Mouse (Mus musculus) liver, embryonic 11.5 days (tissue): Measurements from ENCODE around the gene Ciita. TPM values are rescaled to one million over a fixed set of nuclear protein-coding genes. Genes with fewer than 3 reads are reported as not detected.

Experiments
- ATAC-seq: fragments of 200-750 bp; cut with Nextera tagmentation; replicated peaks from 2 replicates; pipeline ENCODE4 v1.8.0; 2017; ENCODE audit warnings: moderate number of reproducible peaks, mild to moderate bottlenecking, moderate TSS enrichment, moderate library complexity; ENCODE audit not compliant: low FRiP score
- DNase-seq: peaks from one replicate; pipeline ENCODE4 v3.0.0-alpha.2; 2017; ENCODE audit warnings: low spot score
- H3K27ac ChIP-seq: fragments of 300-500 bp; sonication (generic); 2 replicates; pipeline ENCODE4 v1.5.1; 2014; ENCODE audit warnings: mild to moderate bottlenecking, low read depth, low read length, control low read depth
- H3K27me3 ChIP-seq: fragments of 300-500 bp; sonication (generic); replicated peaks from 2 replicates; pipeline ENCODE4 v1.6.1; 2014; ENCODE audit warnings: low read length, mixed read lengths; ENCODE audit not compliant: control insufficient read depth, insufficient read depth
- H3K36me3 ChIP-seq: fragments of 300-500 bp; sonication (generic); 2 replicates; pipeline ENCODE4 v1.6.1; 2014; ENCODE audit warnings: mild to moderate bottlenecking, low read length, moderate library complexity, mixed read lengths; ENCODE audit not compliant: control insufficient read depth, insufficient read depth
- H3K4me1 ChIP-seq: fragments of 300-500 bp; sonication (generic); replicated peaks from 2 replicates; pipeline ENCODE4 v1.6.1; 2014; ENCODE audit warnings: low read length, mixed read lengths; ENCODE audit not compliant: control insufficient read depth, insufficient read depth
- H3K4me2 ChIP-seq: fragments of 300-500 bp; sonication (generic); 2 replicates; pipeline ENCODE4 v1.6.1; 2014; ENCODE audit warnings: mild to moderate bottlenecking, control low read depth, moderate library complexity
- H3K4me3 ChIP-seq: fragments of 300-500 bp; sonication (generic); 2 replicates; pipeline ENCODE4 v1.5.1; 2014; ENCODE audit warnings: low read depth, low read length, control low read depth
- H3K9ac ChIP-seq: fragments of 300-500 bp; sonication (generic); 2 replicates; pipeline ENCODE4 v1.6.1; 2014; ENCODE audit warnings: low read depth, low read length, control low read depth
- H3K9me3 ChIP-seq: fragments of 300-500 bp; sonication (generic); 2 replicates; pipeline ENCODE4 v1.6.1; 2016; ENCODE audit warnings: low read length, inconsistent platforms, mixed read lengths; ENCODE audit not compliant: control insufficient read depth
- WGBS: fragments of 180-500 bp; shearing (Covaris S2); extraction: QIAGEN DNeasy Blood & Tissue Kit; methylation state at CpG from one replicate; pipeline ENCODE4 v1.1.7; 2014; 5-methylcytosine and 5-hydroxymethylcytosine counted together
- polyA plus RNA-seq: library from polyadenylated mRNA; unstranded; fragments of >200 nt; fragmentation: Nextera tagmentation; extraction: Ambion mirVana; gene quantifications from 2 replicates; pipeline ENCODE4 v1.2.1, GENCODE M21; 2014

Gene Ciita
- polyA plus RNA-seq, 1 experiment from 2014 or later, result 0.14 TPM

DNA sequence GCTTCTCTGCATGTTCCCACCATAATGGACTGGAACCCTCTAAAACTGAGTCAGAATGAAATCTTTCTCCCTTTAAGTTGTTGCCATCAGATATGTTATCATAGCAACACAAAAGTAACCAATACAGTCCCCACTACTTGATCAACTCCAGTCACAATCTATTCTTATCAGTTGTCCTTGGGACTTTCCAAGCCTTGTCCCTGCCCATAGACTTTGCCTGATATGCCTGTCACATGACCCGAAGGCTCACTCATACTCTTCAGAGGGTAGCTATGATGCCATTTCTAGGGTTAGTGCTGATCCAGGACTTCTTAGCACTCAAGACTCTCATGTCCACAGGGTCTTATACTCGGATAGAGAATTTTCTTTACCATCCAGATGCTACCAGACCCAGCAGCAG is 19.7 kb upstream of the Ciita start:
- ATAC-seq (no peak), DNase-seq (no peak)
- H3K4me3 ChIP-seq, result no peak overlapping the region
- no peaks in the 10 kb centered on the region for H3K4me1 ChIP-seq
- no peaks in the 10 kb centered on the region for H3K27me3 ChIP-seq
- H3K36me3 ChIP-seq, result no peaks in the 10 kb centered on the region
- no peak overlapping the region for H3K27ac ChIP-seq
- WGBS, result 64% methylated on average over 2 of the region's 2 CpGs
- no peak overlapping the region for H3K9ac ChIP-seq
- H3K4me2 ChIP-seq, result no peak overlapping the region
- no peaks in the 10 kb centered on the region for H3K9me3 ChIP-seq

DNA sequence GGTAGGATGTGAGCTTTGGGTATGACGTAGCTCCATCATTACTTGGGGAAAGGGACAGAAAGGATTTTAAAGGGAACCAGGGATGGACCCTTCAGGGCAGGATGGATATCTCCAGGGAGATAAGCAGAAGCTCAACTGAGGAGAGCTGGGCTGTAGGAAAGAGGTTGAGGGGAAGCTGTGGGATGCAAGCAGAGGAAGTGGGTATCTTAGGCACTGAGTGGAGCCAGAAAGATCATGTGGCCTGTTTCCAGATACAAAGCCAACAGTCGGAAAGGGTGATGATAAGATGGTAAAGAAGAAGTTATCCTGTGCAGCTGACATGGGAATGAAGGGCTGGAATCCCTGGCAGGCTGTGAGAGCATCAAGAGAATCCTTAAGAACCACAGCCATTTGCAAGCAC is 18.7 kb upstream of the Ciita start:
- DNase-seq (no peak), ATAC-seq (no peak)
- Histone ChIP-seq H3K4me3 (no peak overlapping the region), H3K27me3 (no peaks in the 10 kb centered on the region), H3K27ac (no peak overlapping the region), H3K36me3 (no peaks in the 10 kb centered on the region), H3K4me2 (no peak overlapping the region), H3K9me3 (no peaks in the 10 kb centered on the region), H3K9ac (no peak overlapping the region), H3K4me1 (no peaks in the 10 kb centered on the region)
- 39% methylated on average over 2 of the region's 2 CpGs for WGBS

DNA sequence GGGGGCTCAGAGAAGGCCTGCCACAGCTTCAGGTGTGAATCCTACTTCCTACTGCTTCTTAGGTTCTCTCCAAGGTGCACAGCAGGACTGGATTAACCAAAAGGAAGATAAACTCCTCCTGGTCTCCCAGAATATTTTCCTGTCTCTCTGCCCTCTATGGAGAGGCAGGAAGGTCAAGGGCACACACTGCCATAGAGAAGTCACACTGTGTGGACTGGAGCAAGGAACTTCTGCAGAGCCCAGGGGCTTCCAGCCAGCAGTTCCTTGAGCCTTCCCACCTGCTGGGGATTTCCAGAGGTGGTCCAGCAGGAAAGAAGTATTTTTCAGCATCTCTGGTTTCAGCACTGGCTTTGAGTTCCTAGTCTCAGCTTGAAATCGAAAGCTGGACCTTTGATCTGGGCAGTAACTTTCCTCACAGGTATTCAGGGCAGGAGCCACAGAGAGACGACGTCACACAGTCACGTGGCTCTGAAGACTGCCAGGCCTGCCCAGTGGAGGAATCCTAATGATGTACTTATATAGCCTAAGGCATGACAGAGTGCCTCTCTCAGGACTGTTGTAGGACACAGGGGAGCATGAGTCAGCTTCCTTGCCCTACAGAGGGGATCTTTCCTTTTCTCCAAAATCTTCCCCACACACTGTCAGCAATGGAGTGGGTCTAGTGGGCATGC is 14.7 kb upstream of the Ciita start:
- WGBS, result 23% methylated on average over 4 of the region's 4 CpGs
- DNase-seq (no peak), ATAC-seq (no peak)
- no peaks in the 10 kb centered on the region for H3K36me3 ChIP-seq
- no peak overlapping the region for H3K27ac ChIP-seq
- H3K4me2 ChIP-seq, result no peak overlapping the region
- no peak overlapping the region for H3K4me3 ChIP-seq
- H3K4me1 ChIP-seq, result no peaks in the 10 kb centered on the region
- H3K9ac ChIP-seq, result no peak overlapping the region
- no peaks in the 10 kb centered on the region for H3K27me3 ChIP-seq
- no peaks in the 10 kb centered on the region for H3K9me3 ChIP-seq

DNA sequence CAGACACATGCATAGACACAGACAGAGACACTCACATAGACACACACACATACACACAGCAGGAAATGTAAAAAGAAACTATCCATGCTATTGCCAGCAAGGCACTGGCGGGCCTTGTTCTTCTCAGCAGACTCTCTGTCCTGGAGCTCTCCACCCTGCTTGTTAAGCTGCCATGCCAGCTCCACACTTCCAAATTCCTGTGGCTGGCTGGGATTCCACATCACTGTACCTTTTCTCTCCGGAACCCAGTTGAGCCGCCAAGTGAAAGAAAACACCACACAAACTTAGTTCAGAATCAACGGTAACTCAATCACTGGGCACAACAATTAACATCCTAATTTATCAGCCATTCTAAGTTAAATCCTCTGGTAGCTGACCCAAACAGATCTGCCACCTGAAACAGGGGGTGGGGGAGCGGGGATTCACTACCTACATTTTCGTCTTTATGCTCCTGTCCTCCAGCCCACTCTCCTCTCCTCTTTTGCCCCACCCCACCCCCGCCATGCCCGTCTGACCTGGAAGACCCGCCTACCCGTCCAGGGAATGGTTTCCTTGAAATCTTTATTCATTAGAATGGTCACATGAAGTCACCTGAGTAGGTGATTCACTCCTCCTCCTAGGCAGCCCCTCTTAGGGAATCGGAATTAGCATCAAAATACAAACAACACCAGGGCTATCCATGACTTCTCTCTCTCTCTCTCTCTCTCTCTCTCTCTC is 12.3 kb upstream of the Ciita start:
- no peak for DNase-seq
- 41% methylated on average over 11 of the region's 11 CpGs for WGBS
- Histone ChIP-seq H3K4me3 (no peak overlapping the region), H3K27me3 (no peaks in the 10 kb centered on the region), H3K27ac (no peak overlapping the region), H3K9me3 (no peaks in the 10 kb centered on the region), H3K4me2 (no peak overlapping the region), H3K36me3 (no peaks in the 10 kb centered on the region), H3K4me1 (no peaks in the 10 kb centered on the region), H3K9ac (no peak overlapping the region)
- ATAC-seq, result no peak

DNA sequence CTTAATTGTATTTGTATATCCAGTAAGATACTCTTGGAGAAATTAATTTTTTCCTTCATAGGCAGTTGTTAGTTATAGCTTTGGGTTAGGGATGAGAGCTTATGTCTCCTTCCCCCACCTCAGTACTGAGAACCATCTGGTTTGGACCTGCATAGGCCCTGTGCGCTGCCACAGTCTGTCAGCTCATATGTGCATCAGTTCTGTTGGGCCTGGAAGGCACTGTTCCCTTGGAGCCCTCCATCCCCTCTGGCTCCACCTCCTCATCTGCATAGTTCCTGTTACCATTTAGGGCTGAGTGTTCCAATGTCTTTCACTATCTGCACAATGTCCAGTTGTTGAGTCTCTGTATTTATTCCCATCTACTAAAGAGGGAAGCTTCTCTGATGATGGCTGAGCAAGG is 11.7 kb upstream of the Ciita start:
- H3K27ac ChIP-seq, result no peak overlapping the region
- no peak overlapping the region for H3K4me3 ChIP-seq
- H3K9ac ChIP-seq, result no peak overlapping the region
- no peak overlapping the region for H3K4me2 ChIP-seq
- DNase-seq, result no peak
- ATAC-seq, result no peak
- H3K27me3 ChIP-seq, result no peaks in the 10 kb centered on the region
- H3K4me1 ChIP-seq, result no peaks in the 10 kb centered on the region
- no peaks in the 10 kb centered on the region for H3K9me3 ChIP-seq
- H3K36me3 ChIP-seq, result no peaks in the 10 kb centered on the region
- WGBS, result 82% methylated on average over 1 of the region's 1 CpGs

DNA sequence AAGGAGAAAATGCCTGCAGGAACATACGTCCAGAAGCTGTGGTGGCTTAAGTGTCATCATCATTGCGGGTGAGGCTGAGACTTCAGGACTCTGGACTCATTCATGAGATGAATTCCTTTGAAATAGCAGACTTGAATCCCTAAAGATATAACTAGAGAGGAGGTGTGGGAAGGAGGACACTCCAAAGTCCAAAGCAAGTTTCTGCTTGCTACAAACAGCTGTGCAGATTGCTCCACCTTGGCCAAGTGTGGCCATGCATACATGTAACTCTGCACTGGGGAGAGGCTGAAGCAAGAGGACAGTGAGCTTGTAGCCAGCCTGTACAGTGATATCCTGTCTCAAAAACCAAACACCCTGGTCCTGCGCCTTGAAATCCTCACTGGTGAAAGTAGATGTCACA is 7.9 kb upstream of the Ciita start:
- Histone ChIP-seq H3K9me3 (no peaks in the 10 kb centered on the region), H3K36me3 (no peaks in the 10 kb centered on the region), H3K4me2 (no peak overlapping the region), H3K27me3 (no peaks in the 10 kb centered on the region), H3K4me1 (no peaks in the 10 kb centered on the region), H3K27ac (no peak overlapping the region), H3K4me3 (no peak overlapping the region), H3K9ac (no peak overlapping the region)
- 83% methylated on average over 3 of the region's 3 CpGs for WGBS
- no peak for DNase-seq
- ATAC-seq, result no peak

DNA sequence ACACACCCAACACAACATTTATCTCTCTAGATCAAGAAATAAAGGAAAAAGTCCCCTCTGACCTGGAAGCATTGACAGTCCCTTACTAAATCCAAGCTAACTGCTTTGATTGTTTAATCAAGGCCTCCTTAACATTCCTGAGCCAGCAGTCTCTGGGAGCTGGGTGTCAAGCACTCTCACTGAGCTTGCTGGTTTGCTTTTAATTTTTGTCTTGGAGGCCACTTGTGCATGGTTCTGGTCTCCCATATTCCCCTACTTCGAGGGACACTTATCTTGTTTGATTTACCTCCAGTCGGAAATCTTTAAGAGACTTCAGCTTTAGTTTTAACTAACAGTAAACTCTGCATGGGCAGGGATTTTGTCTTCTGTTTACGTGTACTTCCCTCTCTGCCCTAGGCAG is 4.9 kb upstream of the Ciita start:
- Histone ChIP-seq H3K27ac (no peak overlapping the region), H3K9ac (no peak overlapping the region), H3K4me2 (no peak overlapping the region), H3K9me3 (no peaks in the 10 kb centered on the region), H3K4me1 (no peaks in the 10 kb centered on the region), H3K4me3 (no peak overlapping the region), H3K27me3 (no peaks in the 10 kb centered on the region), H3K36me3 (no peaks in the 10 kb centered on the region)
- ATAC-seq (no peak), DNase-seq (no peak)
- WGBS, result 59% methylated on average over 3 of the region's 3 CpGs

DNA sequence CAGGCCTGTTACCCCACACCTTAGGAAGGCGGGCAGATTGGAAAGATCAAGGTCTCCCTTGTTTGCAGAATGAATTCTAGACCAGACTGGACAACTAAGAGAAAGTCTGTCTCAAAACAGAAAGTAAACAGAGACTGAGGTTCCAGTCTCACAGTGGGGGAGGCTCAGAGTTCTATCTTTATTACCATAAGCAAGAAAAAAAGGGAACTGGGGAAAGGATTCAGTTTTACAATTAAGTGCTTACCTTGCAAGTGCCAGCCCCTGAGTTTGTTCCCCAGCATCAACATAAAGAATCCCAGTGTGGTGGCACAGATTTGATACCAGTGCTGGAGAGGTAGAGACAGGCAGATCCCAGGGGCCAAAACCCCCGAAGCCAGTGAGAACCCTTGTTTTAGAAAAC is 3.9 kb upstream of the Ciita start:
- H3K27ac ChIP-seq, result no peak overlapping the region
- H3K9ac ChIP-seq, result no peak overlapping the region
- 61% methylated on average over 2 of the region's 2 CpGs for WGBS
- DNase-seq (no peak), ATAC-seq (no peak)
- H3K9me3 ChIP-seq, result no peaks in the 10 kb centered on the region
- H3K4me3 ChIP-seq, result no peak overlapping the region
- no peak overlapping the region for H3K4me2 ChIP-seq
- H3K36me3 ChIP-seq, result no peaks in the 10 kb centered on the region
- no peaks in the 10 kb centered on the region for H3K4me1 ChIP-seq
- H3K27me3 ChIP-seq, result no peaks in the 10 kb centered on the region

DNA sequence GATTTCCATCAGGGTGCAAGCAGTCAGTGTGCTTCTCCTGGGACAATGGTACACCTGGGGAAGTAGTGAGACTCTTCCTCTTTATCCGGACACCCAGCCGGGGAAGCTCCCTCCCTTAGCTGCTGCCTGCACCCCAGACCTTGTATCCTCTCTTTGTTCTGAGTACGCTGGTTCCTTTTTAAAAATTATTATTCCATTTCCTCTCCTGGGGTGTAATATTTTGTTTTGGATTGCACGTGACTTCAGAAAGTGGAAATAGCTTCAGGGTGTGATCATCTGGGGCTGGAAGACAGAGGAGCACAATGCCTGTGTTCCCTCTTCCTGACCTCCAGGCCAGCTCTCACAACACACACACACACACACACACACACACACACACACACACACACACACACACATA is 2.5 kb downstream of the Ciita start:
- Histone ChIP-seq H3K4me1 (no peaks in the 10 kb centered on the region), H3K27me3 (no peaks in the 10 kb centered on the region), H3K4me2 (no peak overlapping the region), H3K9me3 (no peaks in the 10 kb centered on the region), H3K9ac (no peak overlapping the region), H3K4me3 (no peak overlapping the region), H3K27ac (no peak overlapping the region), H3K36me3 (no peaks in the 10 kb centered on the region)
- 59% methylated on average over 4 of the region's 4 CpGs for WGBS
- DNase-seq (no peak), ATAC-seq (no peak)
